Mouse (Mus musculus) ovary, postnatal 10 days (tissue): ENCODE measurements around the gene Inpp4a.

Experiments
- DNase-seq: peaks from one replicate; pipeline ENCODE4 v3.0.0; 2022; ENCODE audit warnings: low spot score

The Inpp4a gene

DNA sequence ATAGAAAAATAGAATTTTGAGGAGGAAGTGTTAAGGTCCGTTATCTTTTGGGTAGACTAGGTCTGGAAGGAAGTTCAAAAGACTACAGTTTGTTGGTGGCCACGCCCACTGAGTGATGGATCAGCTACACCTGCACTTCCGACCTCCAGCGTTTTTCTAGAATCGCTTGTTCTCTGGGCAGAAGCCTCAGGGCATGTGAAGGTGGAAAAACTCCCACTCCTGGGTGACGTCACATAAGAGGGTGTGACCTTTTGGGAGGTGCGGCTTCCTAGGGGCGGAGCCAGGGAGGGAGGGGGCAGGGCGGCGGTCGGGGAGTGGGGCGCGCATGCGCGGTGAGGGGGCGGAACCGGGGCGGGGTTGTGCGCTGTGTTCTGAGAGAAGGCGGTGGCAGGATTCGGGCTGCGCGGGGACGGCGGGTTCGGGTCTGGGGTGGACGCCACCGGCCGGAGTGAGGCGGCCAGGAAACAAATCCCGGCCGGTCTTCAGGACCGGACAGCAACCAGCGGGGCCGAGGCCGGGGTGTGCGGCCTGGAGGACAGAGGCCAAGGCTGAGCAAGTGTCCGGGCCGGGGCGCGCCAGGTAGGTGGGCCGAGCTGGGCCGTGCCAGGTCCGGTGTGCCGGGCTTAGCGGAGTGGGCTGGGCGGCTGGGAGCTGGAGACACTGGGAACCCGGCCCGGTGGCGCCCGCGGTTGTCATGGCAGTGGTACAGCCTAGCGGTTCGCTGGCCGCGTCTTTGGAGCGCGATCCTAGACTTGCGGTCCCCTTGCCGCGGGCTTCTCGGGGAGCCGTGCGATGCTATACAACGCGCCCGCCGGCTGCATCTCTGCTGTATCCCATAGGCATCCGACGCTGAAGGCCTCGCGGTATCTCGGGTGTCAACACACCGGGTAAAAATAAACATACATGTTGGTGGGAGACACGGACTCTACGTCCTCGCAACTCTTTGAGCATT lies at the start of gene Inpp4a:
Gene Inpp4a (plus strand): TSS at position 326 of the 952 bp plus-strand sequence.
- peak; percentile 87 for DNase-seq

- DNase-seq = peak; percentile 68
Observed at GRCm38 (mm10) chr1:37250643-37251310, 48.9 kb upstream of the Inpp4a start.

DNA sequence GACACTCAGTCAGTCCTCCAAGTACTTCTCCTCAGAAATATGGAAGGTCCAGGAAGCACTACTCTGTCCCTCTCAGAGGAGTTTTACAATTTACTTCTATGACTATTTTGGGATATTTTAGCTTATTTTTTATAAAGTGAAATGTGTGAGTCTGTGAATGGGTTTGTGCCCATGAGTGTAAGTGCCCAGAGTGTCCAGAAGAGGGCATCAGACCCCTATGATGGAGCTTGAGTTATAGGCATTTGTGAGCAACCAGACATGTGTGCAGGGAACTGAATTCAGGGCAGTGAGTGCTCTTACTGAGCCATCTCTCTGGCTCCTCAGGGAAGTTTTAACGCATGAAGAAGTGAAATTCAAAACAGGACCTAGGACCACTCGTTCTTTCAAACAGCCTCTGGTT lies 41.2 kb upstream of the Inpp4a start:
- DNase-seq = no peak

- DNase-seq = no peak
Observed at GRCm38 (mm10) chr1:37272464-37272863, 27.2 kb upstream of the Inpp4a start.

DNA sequence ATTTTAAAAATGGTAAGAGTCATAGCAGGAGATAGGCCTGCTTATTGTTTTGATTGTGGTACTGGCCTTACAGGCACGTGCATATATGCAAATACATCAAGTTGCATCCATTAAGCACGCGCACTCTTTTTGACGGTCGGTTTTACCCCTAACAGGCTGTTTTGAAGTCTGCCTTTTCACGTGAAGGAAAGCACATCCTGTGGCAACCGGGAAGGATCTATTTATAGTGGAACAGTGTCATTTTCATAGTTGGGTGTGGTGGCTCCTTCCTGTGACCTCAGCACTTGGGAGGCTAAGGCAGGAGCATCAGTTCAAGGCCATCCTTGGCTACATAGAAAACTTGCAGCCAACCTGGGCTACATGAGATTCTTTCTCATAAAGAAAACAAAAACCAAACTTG lies 13.1 kb upstream of the Inpp4a start:
- no peak for DNase-seq

DNA sequence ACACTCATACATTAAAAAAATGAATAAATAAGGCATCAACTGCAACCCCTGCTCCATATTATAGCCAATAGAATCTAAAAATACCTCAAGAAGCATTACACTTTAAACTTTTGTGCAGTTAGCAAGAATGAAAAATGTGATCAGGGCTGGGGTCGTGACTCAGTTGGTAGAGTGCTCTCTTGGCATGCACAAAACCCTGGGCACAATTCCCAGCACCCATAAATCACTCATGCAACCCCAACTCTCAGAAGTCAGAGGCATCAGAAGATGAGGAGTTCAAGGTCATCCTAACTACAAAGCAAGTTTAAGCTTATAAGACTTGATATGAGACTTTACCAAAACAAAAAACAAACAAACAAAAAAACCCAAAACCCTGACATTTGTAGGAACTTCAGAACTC lies 11.9 kb upstream of the Inpp4a start:
- no peak for DNase-seq

- DNase-seq = no peak
Observed at GRCm38 (mm10) chr1:37288181-37288935, 11.3 kb upstream of the Inpp4a start.

GRCm38 (mm10) chr1:37288941-37289340 lies 10.7 kb upstream of the Inpp4a start:
- no peak for DNase-seq

GRCm38 (mm10) chr1:37296414-37296813 lies 3.3 kb upstream of the Inpp4a start:
- no peak for DNase-seq

GRCm38 (mm10) chr1:37298904-37299303 lies 761 bp upstream of the Inpp4a start:
- DNase-seq = no peak

DNA sequence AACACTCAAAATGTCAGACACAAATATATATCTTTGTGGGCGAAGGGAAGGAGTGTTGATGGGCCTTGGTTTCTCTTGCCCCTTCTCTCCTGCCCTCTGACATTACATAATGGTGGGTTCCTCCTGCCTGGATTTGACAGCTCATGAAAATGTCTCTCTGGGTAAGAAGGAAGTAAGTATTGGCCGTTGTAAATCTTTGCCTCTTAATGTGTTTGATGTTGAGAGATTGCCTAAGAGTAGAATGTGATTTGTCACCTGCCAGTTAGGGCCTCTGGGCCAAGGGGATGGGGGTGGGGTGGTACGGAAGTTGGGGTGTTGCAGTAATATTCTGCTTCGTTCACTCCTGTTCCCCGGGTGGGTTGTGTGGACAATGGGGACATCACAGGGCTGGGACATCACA lies 985 bp downstream of the Inpp4a start:
- no peak for DNase-seq

DNA sequence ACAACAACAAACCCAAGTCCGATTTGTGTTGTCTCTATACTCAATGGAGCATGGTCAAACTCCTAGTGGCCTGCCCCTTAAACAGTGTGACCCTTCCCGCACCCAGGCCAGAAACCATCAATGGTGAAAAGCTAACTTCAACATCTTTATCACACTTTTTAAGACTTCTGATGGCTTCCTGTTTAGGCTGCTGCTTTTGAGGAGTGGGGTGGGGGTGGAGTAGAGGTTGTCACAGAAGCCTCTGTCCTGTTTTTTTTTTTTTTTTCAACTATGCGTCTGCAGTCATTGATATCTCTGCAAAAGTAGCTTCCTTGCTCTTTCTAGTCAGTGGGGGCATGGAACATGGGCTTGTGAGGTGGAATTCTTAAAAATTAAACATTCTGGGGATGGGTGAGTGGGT lies 3.1 kb downstream of the Inpp4a start:
- no peak for DNase-seq

DNA sequence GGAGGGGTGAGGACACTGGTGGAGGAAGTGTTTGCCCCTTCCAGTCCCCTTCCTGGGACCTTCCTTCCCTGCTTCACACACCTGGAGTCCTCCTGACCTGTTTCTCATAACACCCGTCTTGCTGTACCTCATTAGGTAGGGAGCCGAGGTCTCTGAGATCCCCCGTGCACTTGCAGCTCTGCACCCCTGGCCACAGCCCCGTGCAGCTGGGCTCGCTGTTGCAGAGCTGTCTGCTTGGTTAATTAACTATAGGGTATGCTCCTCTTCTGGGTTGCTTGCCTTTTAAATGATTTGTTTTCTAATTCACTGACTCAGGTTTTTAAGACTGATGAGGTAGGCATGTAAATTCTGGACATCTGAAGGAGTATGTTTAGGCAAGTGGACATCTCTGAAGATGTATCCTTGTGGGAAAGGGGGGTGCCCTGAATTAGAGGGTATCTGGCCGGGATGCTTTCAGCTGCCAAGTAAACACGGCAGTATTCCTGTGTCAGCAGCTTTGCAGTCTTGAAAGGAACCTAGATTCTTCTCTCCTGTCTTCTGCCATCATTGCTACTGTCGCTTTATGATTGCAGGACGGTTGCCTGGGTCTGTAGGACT lies 6.1 kb downstream of the Inpp4a start:
- DNase-seq = no peak

- no peak for DNase-seq
Observed at GRCm38 (mm10) chr1:37307586-37307985, 7.9 kb downstream of the Inpp4a start.

- DNase-seq = no peak
Observed at GRCm38 (mm10) chr1:37308021-37308742, 8.5 kb downstream of the Inpp4a start.

DNA sequence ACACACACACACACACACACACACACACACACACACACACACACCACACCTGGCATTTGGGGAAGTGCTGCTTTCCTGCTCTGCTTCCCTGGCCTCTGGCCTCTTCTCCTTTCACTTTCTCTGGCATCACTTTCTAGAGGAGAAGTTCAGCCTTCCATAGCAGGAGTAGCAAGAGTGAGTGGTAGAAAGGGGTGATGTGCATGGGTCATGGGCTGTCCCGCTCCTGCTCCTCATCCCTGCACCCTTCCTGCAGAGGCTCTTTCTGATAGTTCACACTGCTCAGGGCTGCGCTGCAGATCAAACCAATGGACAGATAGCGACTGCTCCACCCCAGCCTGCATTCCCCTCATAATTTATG lies 9.1 kb downstream of the Inpp4a start:
- no peak for DNase-seq

DNA sequence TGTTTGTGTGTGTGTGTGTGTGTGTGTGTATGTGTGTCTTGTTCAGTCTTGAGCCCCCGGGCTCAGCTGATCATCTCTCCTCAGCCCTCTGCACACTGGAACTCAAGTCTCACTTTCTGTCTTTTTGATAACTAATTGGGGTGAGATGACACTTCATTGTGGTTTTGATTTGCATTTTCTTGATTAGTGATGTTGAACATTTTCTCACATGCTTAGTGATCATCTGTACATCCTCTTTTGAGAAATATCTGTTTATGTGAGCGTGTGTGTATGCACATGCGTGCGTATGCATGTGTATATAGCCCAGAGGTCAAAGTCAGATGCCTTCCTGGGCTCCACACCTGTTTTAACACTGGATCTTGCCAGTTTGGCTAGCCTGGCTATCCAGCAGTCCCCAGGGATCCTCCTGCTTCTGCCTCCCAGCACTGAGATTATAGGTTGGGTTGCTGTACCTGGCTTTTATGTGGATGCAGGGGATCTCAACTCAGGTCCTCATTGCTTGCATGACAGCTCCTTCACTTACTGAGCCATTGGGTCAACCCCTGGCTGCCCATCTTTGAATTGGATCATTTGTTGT lies 10.4 kb downstream of the Inpp4a start:
- DNase-seq = no peak

DNA sequence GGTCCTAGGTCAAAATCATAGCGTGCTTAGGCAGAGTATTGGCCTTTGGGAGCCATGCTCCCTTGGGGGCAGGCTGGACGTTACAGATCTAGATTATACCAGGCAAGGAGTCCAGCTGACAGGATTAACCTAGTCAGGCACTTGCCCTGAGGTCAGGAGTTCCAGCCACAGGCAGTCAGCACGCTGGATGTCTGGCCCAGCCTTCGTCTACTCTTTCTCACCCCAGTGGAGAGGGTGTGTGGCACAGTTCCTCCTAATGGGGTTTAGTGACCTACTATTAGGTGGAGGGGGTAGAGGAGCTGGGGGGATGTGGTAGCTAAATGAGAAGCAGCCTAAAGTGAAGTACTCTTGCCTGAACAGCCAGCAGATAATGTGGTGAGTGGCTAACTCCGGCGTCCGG lies 14.7 kb downstream of the Inpp4a start:
- DNase-seq = no peak

- DNase-seq = no peak
Observed at GRCm38 (mm10) chr1:37317644-37318285, 18.1 kb downstream of the Inpp4a start.

DNA sequence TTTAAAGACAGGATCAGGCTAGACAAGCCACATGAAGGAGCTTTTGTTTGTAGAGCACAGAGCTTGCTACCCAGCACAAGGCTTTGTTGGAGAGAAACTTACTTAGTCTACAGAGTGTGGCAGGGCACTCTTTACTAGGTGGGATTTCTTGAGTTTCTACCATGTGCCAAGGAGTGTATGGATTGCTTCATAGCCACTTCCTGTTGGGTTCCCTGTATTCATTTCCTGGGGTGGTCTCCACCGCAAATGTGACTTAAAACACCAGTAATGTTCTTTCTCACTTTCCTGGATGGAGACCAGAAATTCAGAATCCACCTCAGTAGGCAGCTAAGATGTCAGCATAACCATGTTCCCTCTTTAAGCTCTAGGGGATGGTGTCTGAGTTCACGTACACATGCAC lies 18.9 kb downstream of the Inpp4a start:
- DNase-seq = no peak

DNA sequence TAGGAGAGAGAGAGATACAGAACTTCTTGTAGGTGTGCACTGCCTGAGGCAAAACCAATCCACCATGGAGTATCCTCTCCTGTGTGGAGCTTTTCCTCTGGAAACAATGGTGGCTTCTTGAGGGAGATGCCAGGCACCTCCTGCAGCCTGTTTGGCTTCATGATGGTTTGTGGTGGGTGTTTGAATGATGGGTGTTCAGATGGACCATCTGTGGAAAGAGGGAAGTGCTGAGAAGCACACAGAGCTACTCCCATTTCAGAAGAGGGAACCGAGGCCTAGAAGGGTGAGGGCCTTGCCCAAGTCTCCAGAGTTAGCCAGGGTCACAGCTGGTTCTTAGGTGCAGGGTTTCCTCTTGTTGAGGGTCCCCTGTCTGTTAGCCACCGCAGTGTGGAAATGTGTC lies 23.0 kb downstream of the Inpp4a start:
- no peak for DNase-seq
